Mouse (Mus musculus): ENCODE measurements around the gene Zfp606. TPM values are rescaled to one million over a fixed set of nuclear protein-coding genes. Genes with fewer than 3 reads are reported as not detected.

Gene Zfp606
- polyA plus RNA-seq, 1 experiment, result 1.7 TPM

DNA sequence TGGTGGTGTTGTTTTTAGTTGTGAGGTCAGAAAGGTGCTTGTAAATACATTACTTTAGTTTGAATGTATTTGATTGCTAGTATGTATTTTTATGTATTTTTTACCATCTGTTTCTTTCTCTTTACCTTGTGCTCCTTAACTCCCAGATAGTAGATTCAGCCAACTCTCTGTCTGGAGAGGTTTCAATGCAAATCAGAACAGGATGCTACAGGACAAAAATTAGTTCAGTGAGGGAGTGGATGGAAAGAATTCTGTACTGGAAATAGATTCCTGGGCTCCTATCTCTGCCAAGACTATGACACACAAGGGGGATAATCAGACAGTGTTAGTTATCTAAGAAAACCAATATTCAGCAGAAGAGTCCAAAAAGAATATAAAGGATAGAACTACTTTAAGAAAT, 8.6 kb downstream of the Zfp606 start:
- no peaks in the 10 kb centered on the region for H3K27me3 ChIP-seq (ENCODE audit: control insufficient read depth, insufficient read depth, insufficient read length)
- H3ac ChIP-seq (ENCODE audit: control insufficient read depth, insufficient read length, low read depth), result no peak overlapping the region
- H3K36me3 ChIP-seq (ENCODE audit: control insufficient read depth, insufficient read depth), result peaks cover 51% of the 10 kb centered on the region
- H3K79me2 ChIP-seq (ENCODE audit: control insufficient read depth, insufficient read depth), result no peaks in the 10 kb centered on the region
- H3K79me3 ChIP-seq (ENCODE audit: low read depth), result no peaks in the 10 kb centered on the region
- TF ChIP-seq USF1 (IDR thresholded peaks at IDR 0.05; ENCODE audit: low read depth) (no peak), MAX (IDR thresholded peaks at IDR 0.05) (no peak), MYOG (IDR thresholded peaks at IDR 0.05; ENCODE audit: control insufficient read depth, extremely low read depth, insufficient read length) (no peak), FOSL1 (IDR thresholded peaks at IDR 0.05; ENCODE audit: insufficient read depth, low read length, poor library complexity, severe bottlenecking) (no peak), MYOD1 (IDR thresholded peaks at IDR 0.05; ENCODE audit: control insufficient read depth, insufficient read length, low read depth) (no peak), CEBPB (IDR thresholded peaks at IDR 0.05; ENCODE audit: low read depth) (no peak), CTCF (IDR thresholded peaks at IDR 0.05; ENCODE audit: control insufficient read depth, insufficient read depth, insufficient read length) (no peak)
- H3K4me3 ChIP-seq (ENCODE audit: insufficient read depth, poor library complexity, severe bottlenecking), result no peak overlapping the region

DNA sequence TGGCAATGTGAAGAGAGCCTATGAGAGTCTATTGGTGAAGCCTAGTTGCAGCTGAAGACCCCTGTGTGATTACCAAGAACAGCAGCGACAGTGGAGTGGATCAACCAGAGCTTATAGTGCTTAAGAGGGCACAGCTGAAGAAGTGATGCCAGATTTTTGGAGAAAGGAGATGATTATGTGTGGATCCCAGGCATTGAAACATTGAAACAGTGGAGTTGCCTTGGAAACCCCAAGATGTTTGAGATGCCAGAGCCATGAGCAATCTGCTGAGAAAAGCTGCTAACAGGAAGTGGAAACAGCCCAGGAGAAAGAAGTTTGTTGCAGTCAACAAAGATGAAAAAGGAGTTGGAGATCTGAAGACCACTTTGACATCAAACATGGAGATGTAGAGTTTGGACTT, 32.8 kb downstream of the Zfp606 start:
- no peaks in the 10 kb centered on the region for H3K36me3 ChIP-seq (ENCODE audit: control insufficient read depth, insufficient read depth)
- TF ChIP-seq MYOD1 (IDR thresholded peaks at IDR 0.05; ENCODE audit: control insufficient read depth, insufficient read length, low read depth), result no peak
- no peak for TF ChIP-seq USF1 (IDR thresholded peaks at IDR 0.05; ENCODE audit: low read depth)
- no peak for TF ChIP-seq CEBPB (IDR thresholded peaks at IDR 0.05; ENCODE audit: low read depth)
- no peak for TF ChIP-seq MYOG (IDR thresholded peaks at IDR 0.05; ENCODE audit: control insufficient read depth, extremely low read depth, insufficient read length)
- TF ChIP-seq FOSL1 (IDR thresholded peaks at IDR 0.05; ENCODE audit: insufficient read depth, low read length, poor library complexity, severe bottlenecking), result no peak
- no peak for TF ChIP-seq CTCF (IDR thresholded peaks at IDR 0.05; ENCODE audit: control insufficient read depth, insufficient read depth, insufficient read length)
- TF ChIP-seq MAX (IDR thresholded peaks at IDR 0.05), result no peak

DNA sequence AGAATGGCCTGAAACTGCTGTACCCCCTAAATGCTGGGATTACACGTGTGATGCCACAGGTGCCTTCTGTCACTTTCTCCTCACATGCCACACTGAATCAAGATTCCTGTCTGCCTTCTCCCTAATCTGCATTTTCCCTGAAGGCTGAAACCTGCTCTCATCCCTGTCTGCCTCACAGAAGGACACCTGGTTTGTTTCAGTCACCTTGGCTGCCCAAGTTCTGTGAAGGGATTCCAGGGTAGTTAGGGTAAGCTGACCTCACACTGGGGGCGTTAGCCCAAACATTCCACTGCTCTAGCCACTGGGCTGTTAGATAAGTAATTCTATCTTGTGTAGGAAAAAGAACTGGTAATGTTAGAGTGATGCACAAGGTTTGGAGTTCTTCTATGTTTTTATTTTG, 34.1 kb downstream of the Zfp606 start, which contains the start of gene 2900092C05Rik:
TSS of gene 2900092C05Rik (plus strand) at position 301 of the 400 bp plus-strand sequence.
- Histone ChIP-seq H3K79me2 (ENCODE audit: control insufficient read depth, insufficient read depth) (no peaks in the 10 kb centered on the region), H3ac (ENCODE audit: control insufficient read depth, insufficient read length, low read depth) (no peak within 1 kb of the TSS), H3K36me3 (ENCODE audit: control insufficient read depth, insufficient read depth) (no peaks in the 10 kb centered on the region), H3K79me3 (ENCODE audit: low read depth) (no peaks in the 10 kb centered on the region), H3K4me3 (ENCODE audit: insufficient read depth, poor library complexity, severe bottlenecking) (no peak within 1 kb of the TSS), H3K27me3 (ENCODE audit: control insufficient read depth, insufficient read depth, insufficient read length) (no peaks in the 10 kb centered on the region)
- no peak for TF ChIP-seq CTCF (IDR thresholded peaks at IDR 0.05; ENCODE audit: control insufficient read depth, insufficient read depth, insufficient read length)
- no peak for TF ChIP-seq FOSL1 (IDR thresholded peaks at IDR 0.05; ENCODE audit: insufficient read depth, low read length, poor library complexity, severe bottlenecking)
- no peak for TF ChIP-seq USF1 (IDR thresholded peaks at IDR 0.05; ENCODE audit: low read depth)
- TF ChIP-seq MAX (IDR thresholded peaks at IDR 0.05), result no peak
- no peak for TF ChIP-seq CEBPB (IDR thresholded peaks at IDR 0.05; ENCODE audit: low read depth)
- TF ChIP-seq MYOD1 (IDR thresholded peaks at IDR 0.05; ENCODE audit: control insufficient read depth, insufficient read length, low read depth), result no peak
- TF ChIP-seq MYOG (IDR thresholded peaks at IDR 0.05; ENCODE audit: control insufficient read depth, extremely low read depth, insufficient read length), result no peak

More for the DNA sequence above, 32.8 kb downstream of the Zfp606 start:
- Histone ChIP-seq H3K4me3 (ENCODE audit: insufficient read depth, poor library complexity, severe bottlenecking) (no peak overlapping the region), H3K79me2 (ENCODE audit: control insufficient read depth, insufficient read depth) (no peaks in the 10 kb centered on the region), H3K79me3 (ENCODE audit: low read depth) (no peaks in the 10 kb centered on the region), H3ac (ENCODE audit: control insufficient read depth, insufficient read length, low read depth) (no peak overlapping the region), H3K27me3 (ENCODE audit: control insufficient read depth, insufficient read depth, insufficient read length) (no peaks in the 10 kb centered on the region)

Other genes starting within 250 kb of the Zfp606 start
- not detected for gene Vmn1r81, start 210.0 kb upstream of the Zfp606 start, polyA plus RNA-seq (2012; fragmentation: generic; extraction: Trizol)
- gene Vmn1r82, start 177.9 kb upstream of the Zfp606 start, polyA plus RNA-seq (2012; fragmentation: generic; extraction: Trizol), result not detected
- gene Vmn1r83, start 148.8 kb upstream of the Zfp606 start, polyA plus RNA-seq (2012; fragmentation: generic; extraction: Trizol), result not detected
- not detected for gene Vmn1r84, start 109.0 kb upstream of the Zfp606 start, polyA plus RNA-seq (2012; fragmentation: generic; extraction: Trizol)
- gene Zfp551, start 55.5 kb upstream of the Zfp606 start, polyA plus RNA-seq (2012; fragmentation: generic; extraction: Trizol), result 0.39 TPM
- gene 2900092C05Rik, start 34.2 kb downstream of the Zfp606 start, polyA plus RNA-seq (2012; fragmentation: generic; extraction: Trizol), result not detected
- not detected for gene Vmn2r53, start 130.5 kb downstream of the Zfp606 start, polyA plus RNA-seq (2012; fragmentation: generic; extraction: Trizol)
- gene Vmn2r54, start 162.0 kb downstream of the Zfp606 start, polyA plus RNA-seq (2012; fragmentation: generic; extraction: Trizol), result not detected
- not detected for gene Vmn2r55, start 206.7 kb downstream of the Zfp606 start, polyA plus RNA-seq (2012; fragmentation: generic; extraction: Trizol)

All from C2C12 (cell line).